Mouse (Mus musculus) testis, adult 2 months (tissue): ENCODE data around the gene Ovol3. TPM values are rescaled to one million over a fixed set of nuclear protein-coding genes. Genes with fewer than 3 reads are reported as not detected.
A peak's percentile ranks its signal among the peaks of the same experiment; 100 is the strongest.

Source experiments
- H3K27ac ChIP-seq: fragments of 200-500 bp; 2 replicates; pipeline ENCODE4 v1.5.1; 2012; ENCODE audit warnings: low read depth, low read length; ENCODE audit not compliant: control insufficient read depth, insufficient read depth
- H3K27me3 ChIP-seq: fragments of 200-500 bp; 2 replicates; pipeline ENCODE4 v1.6.1; 2012; ENCODE audit warnings: mild to moderate bottlenecking, low read length, moderate library complexity; ENCODE audit not compliant: control insufficient read depth, insufficient read depth
- H3K36me3 ChIP-seq: fragments of 200-500 bp; 2 replicates; pipeline ENCODE4 v1.6.1; 2012; ENCODE audit warnings: mild to moderate bottlenecking, low read length; ENCODE audit not compliant: control insufficient read depth, insufficient read depth
- H3K4me1 ChIP-seq: fragments of 200-500 bp; 2 replicates; pipeline ENCODE4 v1.6.1; 2012; ENCODE audit warnings: low read length; ENCODE audit not compliant: control insufficient read depth, insufficient read depth
- H3K4me3 ChIP-seq: fragments of 200-500 bp; 2 replicates; pipeline ENCODE4 v1.5.1; 2012; ENCODE audit warnings: low read depth, mild to moderate bottlenecking, low read length, moderate library complexity, mixed read lengths; ENCODE audit not compliant: control insufficient read depth
- CTCF ChIP-seq: fragments of 200-500 bp; IDR thresholded peaks from 2 replicates; pipeline ENCODE4 v1.5.1; 2012; ENCODE audit warnings: low read depth, mild to moderate bottlenecking, inconsistent platforms, low read length, moderate library complexity; ENCODE audit not compliant: control insufficient read depth, insufficient read depth, insufficient replicate concordance
- POLR2A ChIP-seq: fragments of 200-500 bp; IDR thresholded peaks from 2 replicates; pipeline ENCODE4 v1.6.1; 2012; ENCODE audit warnings: low read depth, mild to moderate bottlenecking, inconsistent platforms, low read length, moderate library complexity; ENCODE audit not compliant: control insufficient read depth
- polyA plus RNA-seq: library from polyadenylated mRNA; depleted of rRNA; stranded (reverse); fragments of >200 nt; gene quantifications from 2 replicates; pipeline ENCODE4 v1.2.3, GENCODE M21; 2012

Gene Ovol3
- polyA plus RNA-seq, 1 experiment, result 0.63 TPM

DNA sequence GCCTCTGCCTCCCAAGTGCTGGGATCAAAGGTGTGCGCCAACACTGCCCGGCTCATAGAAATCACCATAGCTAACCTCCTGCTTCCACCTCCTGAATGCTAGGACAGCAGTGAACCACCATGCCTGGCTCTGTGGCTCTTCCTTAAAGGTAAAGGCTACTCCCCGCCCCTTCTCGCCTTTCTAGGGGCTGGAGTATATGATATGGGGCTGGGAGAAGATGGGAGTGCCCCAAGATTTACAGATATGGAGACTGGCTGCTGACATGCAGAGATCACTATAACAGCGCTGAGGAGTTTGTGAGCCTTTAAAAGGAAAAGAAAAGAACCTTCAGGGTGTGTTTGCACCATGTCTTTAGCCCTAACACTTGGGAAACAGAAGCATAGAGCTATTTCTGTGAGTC lies 13.3 kb downstream of the Ovol3 start:
- H3K4me3 ChIP-seq, result no peak overlapping the region
- H3K4me1 ChIP-seq, result peaks cover 10% of the 10 kb centered on the region
- TF ChIP-seq CTCF (no peak), POLR2A (no peak)
- H3K27me3 ChIP-seq, result no peaks in the 10 kb centered on the region
- no peak overlapping the region for H3K27ac ChIP-seq
- peaks cover 2% of the 10 kb centered on the region; the same call in 1 of the 2 replicates for H3K36me3 ChIP-seq

DNA sequence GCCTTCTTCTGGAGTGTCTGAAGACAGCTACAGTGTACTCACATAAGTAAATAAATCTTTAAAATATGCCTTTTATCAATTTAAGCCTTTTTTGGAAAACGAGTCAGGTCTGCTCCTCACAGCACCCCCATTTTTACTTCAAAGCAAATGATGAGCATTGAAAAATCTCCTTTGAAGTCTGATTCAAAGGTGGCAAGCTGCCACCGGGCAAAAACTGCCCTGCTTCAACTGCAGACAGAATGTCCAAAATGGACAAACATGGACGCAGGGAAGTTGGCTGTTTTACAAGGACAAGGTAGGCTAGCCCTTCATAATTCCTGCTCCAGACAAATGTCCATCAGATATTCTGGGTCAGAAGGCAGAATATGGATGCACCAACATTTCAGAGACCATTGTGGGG lies 14.1 kb downstream of the Ovol3 start:
- H3K27me3 ChIP-seq, result no peaks in the 10 kb centered on the region
- no peak overlapping the region for H3K27ac ChIP-seq
- H3K36me3 ChIP-seq, result no peaks in the 10 kb centered on the region; the same call in 1 of the 2 replicates
- H3K4me1 ChIP-seq, result peaks cover 14% of the 10 kb centered on the region
- TF ChIP-seq CTCF (no peak), POLR2A (no peak)
- no peak overlapping the region for H3K4me3 ChIP-seq

DNA sequence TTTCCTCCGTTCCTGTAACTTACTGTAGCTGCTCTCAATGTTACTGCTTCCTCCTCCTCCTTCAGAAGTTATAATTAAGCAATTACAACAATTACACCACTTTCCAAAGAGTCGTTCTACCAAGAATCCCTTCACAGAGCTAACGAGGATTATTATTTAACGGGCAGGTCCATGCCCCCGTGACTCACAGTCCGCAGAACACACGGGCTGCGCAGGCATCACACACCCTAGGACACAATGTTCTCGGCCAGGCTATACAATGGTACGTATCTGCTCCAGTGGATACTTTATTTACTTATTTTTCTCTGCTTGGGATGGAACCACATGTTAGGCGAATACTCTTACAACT lies 15.5 kb downstream of the Ovol3 start:
- Histone ChIP-seq H3K27ac (peak overlapping the region; percentile 85; the same call in 1 of the 2 replicates), H3K4me3 (peak overlapping the region; percentile 65), H3K27me3 (no peaks in the 10 kb centered on the region), H3K4me1 (peaks cover 14% of the 10 kb centered on the region), H3K36me3 (no peaks in the 10 kb centered on the region; the same call in 1 of the 2 replicates)
- no peak for TF ChIP-seq CTCF

DNA sequence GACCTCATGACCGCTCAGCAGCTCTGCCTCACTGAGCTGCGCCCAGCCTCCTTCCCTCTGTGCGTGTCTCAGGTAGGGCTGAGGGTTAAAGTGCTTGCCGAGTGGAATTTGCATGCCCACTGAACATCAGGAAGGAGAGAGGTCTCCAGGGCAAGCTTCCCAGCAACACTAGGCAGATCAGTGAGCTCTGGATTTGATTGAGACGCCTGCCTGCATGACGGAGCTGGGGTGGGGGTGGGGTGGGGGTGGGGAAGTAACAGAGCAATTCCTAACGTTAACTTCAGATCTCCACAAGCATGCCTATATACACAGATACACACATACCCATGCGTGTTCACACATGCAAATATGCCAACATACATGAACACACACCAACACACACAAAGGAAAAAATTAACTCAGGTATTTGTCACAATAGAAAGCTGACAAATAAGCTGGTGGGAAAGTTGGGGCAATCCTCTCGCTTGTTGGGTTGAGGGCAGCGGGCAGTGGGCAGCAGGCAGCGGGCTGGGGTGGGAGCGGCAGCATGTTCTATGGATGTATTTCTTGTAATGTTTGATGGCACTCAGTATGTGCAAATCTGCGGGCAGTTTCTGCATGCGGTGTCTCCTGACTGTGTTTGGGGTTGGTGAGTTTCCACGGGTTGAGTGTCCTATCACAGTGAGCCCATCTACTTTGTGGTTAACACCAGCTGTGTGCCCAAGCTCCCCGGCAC lies 16.1 kb downstream of the Ovol3 start:
- Histone ChIP-seq H3K27me3 (no peaks in the 10 kb centered on the region), H3K36me3 (no peaks in the 10 kb centered on the region; the same call in 1 of the 2 replicates), H3K4me3 (peak overlapping the region; percentile 65), H3K4me1 (peaks cover 14% of the 10 kb centered on the region), H3K27ac (peak overlapping the region; percentile 85)
- TF ChIP-seq POLR2A, result no peak
- TF ChIP-seq CTCF, result no peak

DNA sequence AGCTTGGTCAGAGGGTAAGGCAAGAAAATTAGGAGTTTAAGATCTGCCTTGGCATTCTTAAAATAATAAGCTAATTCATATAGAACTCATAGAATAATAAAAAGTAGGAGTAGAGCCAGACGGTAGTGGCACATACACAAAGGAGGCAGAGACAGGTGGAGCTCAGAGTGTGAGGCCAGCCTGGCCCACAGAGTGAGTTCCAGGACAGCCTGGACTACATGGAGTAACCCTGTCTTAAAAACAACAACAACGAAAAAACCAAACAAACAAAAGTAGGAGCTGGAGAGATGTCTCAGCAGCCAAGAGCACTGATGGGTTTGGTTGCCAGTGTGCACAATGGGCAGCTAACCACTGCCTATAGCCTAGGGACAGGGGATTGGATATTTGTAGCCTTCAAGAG lies 18.2 kb downstream of the Ovol3 start:
- Histone ChIP-seq H3K4me1 (peaks cover 14% of the 10 kb centered on the region), H3K4me3 (peak overlapping the region; percentile 5), H3K36me3 (no peaks in the 10 kb centered on the region), H3K27me3 (no peaks in the 10 kb centered on the region), H3K27ac (no peak overlapping the region)
- no peak for TF ChIP-seq POLR2A
- TF ChIP-seq CTCF, result no peak

DNA sequence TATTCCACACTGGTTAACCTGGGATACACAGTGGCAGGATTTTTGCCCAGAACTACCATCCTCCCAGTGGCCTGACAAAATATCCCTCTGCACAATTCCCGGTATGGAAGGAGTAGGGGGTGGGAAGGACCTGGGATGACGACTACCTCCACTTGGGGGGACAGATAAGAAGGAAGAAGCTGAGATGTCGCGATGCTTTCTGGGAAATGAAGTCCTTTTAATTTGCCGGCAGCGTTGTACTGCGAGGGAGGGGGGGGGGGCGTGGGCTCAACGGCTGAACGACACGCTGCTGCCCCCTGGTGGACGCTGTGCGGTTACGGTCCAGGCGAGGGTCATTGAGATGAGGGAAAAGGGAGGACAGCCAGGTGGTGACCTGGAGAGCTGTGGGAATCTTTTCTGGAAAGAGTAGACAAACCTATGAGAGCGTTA lies 18.8 kb downstream of the Ovol3 start:
- no peaks in the 10 kb centered on the region for H3K27me3 ChIP-seq
- peak overlapping the region; percentile 74 for H3K27ac ChIP-seq
- TF ChIP-seq CTCF, result peak; percentile 96
- no peak; the same call in 1 of the 2 replicates for TF ChIP-seq POLR2A
- no peaks in the 10 kb centered on the region for H3K36me3 ChIP-seq
- peaks cover 14% of the 10 kb centered on the region for H3K4me1 ChIP-seq
- H3K4me3 ChIP-seq, result peak overlapping the region; percentile 89

DNA sequence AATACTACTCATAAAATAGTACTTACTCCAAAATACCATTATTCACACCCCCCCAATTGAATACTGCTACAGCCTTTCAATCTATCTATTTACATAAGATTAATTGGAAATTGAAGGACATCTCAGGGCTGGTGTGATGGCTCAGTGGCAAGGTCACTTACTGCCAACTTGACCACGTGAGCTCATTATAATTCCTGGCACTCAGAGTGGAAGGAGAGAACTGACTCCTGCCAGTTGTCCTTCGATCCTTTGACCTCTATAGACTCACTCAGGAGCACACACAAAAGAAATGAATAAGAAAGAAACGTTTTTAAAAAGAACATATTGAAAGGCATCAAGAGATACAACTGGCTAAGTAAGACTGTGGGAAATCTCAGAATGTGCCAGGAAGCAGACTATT lies 19.6 kb downstream of the Ovol3 start:
- no peak for TF ChIP-seq CTCF
- no peak overlapping the region for H3K4me3 ChIP-seq
- no peak overlapping the region for H3K27ac ChIP-seq
- no peaks in the 10 kb centered on the region for H3K36me3 ChIP-seq
- H3K27me3 ChIP-seq, result no peaks in the 10 kb centered on the region
- peaks cover 14% of the 10 kb centered on the region for H3K4me1 ChIP-seq

DNA sequence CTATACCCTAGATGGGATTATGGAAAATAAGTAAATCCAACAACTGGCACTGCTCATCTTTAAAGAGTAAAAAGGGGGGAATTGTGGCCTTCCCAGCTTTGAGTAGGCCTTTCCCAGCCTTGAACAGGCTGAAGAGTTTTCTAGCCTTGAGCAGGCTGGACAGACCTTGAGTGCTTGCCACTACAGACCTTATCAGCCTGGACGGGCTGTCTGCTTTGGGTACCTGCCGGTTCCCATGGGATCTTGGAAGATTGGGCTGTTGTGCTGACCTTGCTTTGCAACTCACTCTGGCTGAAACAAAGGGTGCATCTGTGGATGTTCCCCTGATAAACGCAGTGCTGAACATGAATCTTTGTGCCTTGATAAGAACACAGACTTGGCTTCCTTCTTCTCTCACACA lies 21.6 kb downstream of the Ovol3 start:
- no peaks in the 10 kb centered on the region for H3K27me3 ChIP-seq
- H3K4me3 ChIP-seq, result no peak overlapping the region
- H3K36me3 ChIP-seq, result no peaks in the 10 kb centered on the region
- no peak overlapping the region; the same call in none of the 2 replicates for H3K27ac ChIP-seq
- H3K4me1 ChIP-seq, result peaks cover 6% of the 10 kb centered on the region
- no peak for TF ChIP-seq POLR2A
- no peak for TF ChIP-seq CTCF
